Mouse (Mus musculus) olfactory bulb, adult 2 months (tissue): Measurements from ENCODE around the gene Cdk10. TPM values are rescaled to one million over a fixed set of nuclear protein-coding genes. Genes with fewer than 3 reads are reported as not detected.
"Not testable (repeated sequence)": the region's sequence is repeated elsewhere in the genome, so short reads cannot be mapped to it uniquely, and the experiment has no call there.

Source experiments
- H3K27ac ChIP-seq: fragments of 200-500 bp; 2 replicates; pipeline ENCODE4 v1.5.1; 2012; ENCODE audit warnings: low read depth, low read length; ENCODE audit not compliant: insufficient read depth
- H3K4me1 ChIP-seq: fragments of 200-500 bp; 2 replicates; pipeline ENCODE4 v1.6.1; 2012; ENCODE audit warnings: low read length; ENCODE audit not compliant: control insufficient read depth, insufficient read depth
- H3K4me3 ChIP-seq: fragments of 200-500 bp; 2 replicates; pipeline ENCODE4 v1.5.1; 2012; ENCODE audit warnings: mild to moderate bottlenecking, low read depth, low read length, moderate library complexity; ENCODE audit not compliant: insufficient read depth
- CTCF ChIP-seq: fragments of 200-500 bp; IDR thresholded peaks from 2 replicates; pipeline ENCODE4 v1.5.1; 2012; ENCODE audit warnings: low read depth, mild to moderate bottlenecking, low read length, moderate library complexity; ENCODE audit not compliant: insufficient read depth
- POLR2A ChIP-seq: fragments of 200-500 bp; IDR thresholded peaks from 2 replicates; pipeline ENCODE4 v1.6.1; 2012; ENCODE audit warnings: mild to moderate bottlenecking, low read depth, low read length, moderate library complexity; ENCODE audit not compliant: insufficient read depth
- WGBS: fragments of 180-500 bp; shearing (Covaris S2); methylation state at CpG from one replicate; pipeline ENCODE4 v1.1.7; 2018; 5-methylcytosine and 5-hydroxymethylcytosine counted together
- polyA plus RNA-seq: library from polyadenylated mRNA; stranded (reverse); fragments of >200 nt; gene quantifications from 2 replicates; pipeline ENCODE4 v1.2.4, GENCODE M21; 2012; ENCODE audit warnings: low replicate concordance; ENCODE audit not compliant: missing spikeins, insufficient read depth, insufficient read length

The Cdk10 gene
- polyA plus RNA-seq: not detected in 2 replicates

DNA sequence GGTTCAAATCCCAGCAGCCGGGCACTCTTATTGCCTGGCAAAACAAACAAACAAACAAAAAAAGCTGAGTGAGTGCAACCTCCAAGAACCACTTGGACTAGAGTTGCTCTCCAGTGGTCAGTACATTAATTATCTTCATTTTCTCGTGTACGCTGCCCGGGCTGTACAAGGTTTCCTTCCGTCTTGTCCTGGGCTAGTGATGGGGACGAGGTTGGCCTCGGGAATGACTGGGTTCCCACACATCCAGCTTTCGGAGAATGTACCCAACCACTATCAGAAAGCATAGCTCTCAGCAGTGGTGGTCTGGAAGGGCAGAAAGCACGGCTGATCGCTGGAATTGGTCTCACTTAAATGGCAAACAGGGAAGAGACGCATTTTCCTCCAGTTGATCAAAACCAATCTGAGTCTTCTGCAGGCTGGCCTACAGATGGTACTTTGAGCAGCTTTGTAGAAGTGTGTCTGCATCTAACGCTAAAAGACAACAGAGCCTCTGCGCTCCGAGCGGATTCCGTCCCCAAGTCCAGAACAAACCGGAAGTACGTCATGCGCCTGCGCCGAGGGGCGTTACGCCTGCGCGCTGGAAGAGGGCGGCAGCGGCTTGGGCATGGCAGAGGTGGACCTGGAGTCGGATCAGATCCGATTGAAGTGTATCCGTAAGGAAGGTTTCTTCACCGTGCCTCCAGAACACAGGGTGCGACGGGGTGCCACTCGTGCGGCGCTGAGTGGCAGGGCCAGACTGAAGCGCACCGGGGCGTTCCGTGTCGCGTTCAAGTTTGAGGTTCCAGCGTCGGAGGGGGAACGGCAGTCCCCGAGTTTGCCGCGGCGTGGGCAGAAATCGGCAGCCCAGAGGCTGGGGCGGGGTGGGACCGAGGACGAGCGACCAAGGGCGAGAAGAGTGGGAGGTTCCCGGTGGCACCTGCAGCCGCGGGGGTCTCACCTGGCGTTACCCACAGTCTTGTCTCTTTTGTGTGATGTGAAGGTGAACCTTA is at the start of gene Cdk10:
Gene Cdk10 (plus strand): TSS at position 565 of the 989 bp plus-strand sequence.
- TF ChIP-seq CTCF (no peak), POLR2A (peak; percentile 95)
- 2% methylated on average over 59 of the region's 59 CpGs for WGBS

DNA sequence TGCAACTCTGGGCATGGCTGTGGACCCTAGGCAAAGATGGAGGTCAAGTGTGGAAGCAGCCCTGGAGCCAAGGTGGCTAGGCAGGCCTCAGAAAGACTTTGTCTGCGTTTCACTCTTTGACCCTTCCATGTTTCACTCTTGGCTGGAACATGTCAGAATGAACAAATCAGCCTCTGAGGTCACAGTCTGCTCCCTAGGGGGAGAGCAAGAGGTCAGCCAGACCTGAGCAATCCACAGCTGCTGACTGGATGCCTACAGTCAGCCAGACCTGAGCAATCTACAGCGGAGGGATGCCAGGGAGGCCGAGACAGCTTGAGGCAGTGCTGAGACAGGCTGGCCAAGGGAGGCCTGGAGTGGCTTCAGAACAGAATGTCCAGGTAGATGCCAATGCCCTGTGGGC is 43.3 kb upstream of the Cdk10 start:
- no peaks in the 10 kb centered on the region for H3K4me1 ChIP-seq
- no peak overlapping the region for H3K4me3 ChIP-seq
- H3K27ac ChIP-seq: no peak overlapping the region
- no peak for TF ChIP-seq CTCF
- no peak for TF ChIP-seq POLR2A
- 88% methylated on average over 3 of the region's 3 CpGs for WGBS

More for the DNA sequence above, at the start of gene Cdk10:
- H3K4me3 ChIP-seq: peak within 1 kb of the TSS; percentile 65
- peaks cover 3% of the 10 kb centered on the region; the same call in 1 of the 2 replicates for H3K4me1 ChIP-seq
- peak within 1 kb of the TSS; percentile 82 for H3K27ac ChIP-seq

DNA sequence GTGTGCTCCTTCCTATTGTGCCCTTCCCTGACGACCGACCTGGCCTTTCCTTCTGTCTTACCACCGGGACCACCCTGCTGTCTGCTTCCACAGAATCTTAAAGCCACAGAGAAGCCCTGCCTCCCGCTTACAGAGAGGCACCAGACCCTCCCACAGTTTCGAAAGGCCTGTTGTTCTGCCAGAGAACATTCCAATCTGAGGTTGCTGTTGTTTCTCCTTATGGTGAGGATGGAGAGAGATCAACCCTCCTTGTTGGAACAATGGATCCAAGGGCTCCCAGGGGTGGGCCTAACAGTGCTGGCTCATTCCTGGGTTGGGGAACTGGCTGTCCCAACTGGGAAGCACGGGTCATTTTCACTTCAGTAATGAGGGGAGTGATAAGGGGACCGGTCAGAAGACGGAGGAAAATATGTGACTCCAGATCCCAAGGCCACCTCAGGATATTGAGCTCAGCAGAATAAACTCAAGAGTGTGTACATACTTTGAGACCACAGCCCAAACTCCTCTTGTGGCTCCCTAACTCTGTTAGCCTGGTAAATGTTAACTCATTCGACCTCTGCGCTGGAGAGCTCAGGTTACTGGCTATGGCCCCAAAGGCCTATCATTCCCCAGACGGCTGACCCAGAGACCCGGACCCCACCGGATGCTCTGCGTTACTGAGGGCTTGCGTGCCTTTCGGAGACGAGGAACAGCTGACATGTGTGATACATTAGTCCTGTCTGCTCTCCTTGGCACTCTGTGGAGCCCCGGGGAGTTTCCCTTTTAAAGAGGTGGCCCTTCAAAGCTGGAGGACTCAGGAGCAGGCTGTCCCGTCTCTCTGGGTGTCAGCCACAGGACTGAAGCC is 38.9 kb upstream of the Cdk10 start, which contains the start of gene Dpep1:
Gene Dpep1 (plus strand): TSS at position 677 of the 844 bp plus-strand sequence.
- Histone ChIP-seq H3K27ac (no peak within 1 kb of the TSS), H3K4me3 (no peak within 1 kb of the TSS), H3K4me1 (peaks cover 18% of the 10 kb centered on the region)
- 69% methylated on average over 19 of the region's 19 CpGs for WGBS
- TF ChIP-seq POLR2A: no peak
- no peak for TF ChIP-seq CTCF

DNA sequence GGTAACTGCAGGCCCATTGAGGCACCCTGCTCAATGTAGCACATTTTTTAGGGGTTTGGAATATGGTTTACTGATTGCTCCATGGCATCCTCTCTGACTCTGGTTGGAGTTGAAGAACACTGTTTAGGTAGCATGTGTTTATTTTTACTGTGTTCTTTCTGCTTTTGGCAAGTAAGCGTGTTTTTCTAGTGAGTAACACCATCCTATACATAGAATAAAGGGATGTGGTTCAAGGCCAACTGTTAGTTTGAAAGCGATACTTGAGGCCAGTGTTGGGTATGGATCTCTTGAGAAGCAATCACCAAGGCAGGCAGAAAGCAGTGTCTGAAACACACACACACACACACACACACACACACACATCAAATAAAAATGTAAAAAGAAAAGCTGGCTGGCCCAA is 36.6 kb upstream of the Cdk10 start:
- H3K27ac ChIP-seq: no peak overlapping the region
- H3K4me3 ChIP-seq: no peak overlapping the region
- WGBS: 58% methylated on average over 2 of the region's 2 CpGs
- H3K4me1 ChIP-seq: peaks cover 28% of the 10 kb centered on the region
- TF ChIP-seq POLR2A (no peak), CTCF (no peak)

DNA sequence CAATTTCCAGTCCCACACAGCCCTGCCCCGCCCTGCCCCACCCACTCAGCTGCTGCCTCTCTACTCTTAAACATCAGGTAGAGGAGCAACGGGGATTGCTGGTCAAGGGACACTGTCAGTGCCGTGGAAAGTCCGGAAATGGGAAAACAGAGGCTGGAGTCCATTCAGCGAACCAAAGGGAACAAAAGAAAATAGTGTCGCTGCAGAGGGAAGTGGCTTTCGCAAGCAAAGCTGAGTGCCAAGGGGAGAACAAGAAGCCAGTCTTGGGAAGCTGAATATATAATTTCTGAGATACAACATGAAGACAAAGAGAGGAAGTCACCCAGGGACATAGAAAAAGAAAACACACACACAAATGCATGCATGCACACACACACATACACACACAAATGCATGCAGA is 35.8 kb upstream of the Cdk10 start:
- no peak overlapping the region for H3K4me3 ChIP-seq
- H3K4me1 ChIP-seq: peaks cover 31% of the 10 kb centered on the region
- TF ChIP-seq POLR2A: no peak
- TF ChIP-seq CTCF: no peak
- 43% methylated on average over 7 of the region's 7 CpGs for WGBS
- H3K27ac ChIP-seq: no peak overlapping the region

DNA sequence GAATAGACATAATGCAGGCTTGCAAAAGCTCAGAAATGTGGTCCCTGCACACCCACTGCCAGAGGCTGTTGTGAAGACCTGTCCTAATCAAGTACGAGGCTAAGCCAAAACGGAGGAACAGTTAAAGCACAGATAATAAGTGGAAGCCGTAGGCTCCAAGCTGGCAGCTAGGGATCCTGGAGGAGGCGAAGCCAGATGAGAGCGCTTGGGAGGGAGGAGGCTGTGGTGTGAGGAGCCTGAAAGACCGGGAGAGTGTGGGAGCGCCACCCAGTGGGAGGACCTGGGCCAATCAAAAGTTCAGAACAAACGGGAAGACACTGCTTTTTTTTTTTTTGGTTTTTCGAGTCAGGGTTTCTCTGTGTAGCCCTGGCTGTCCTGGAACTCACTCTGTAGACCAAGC is 34.0 kb upstream of the Cdk10 start:
- H3K27ac ChIP-seq: peak overlapping the region; percentile 77; the same call in 1 of the 2 replicates
- peaks cover 31% of the 10 kb centered on the region for H3K4me1 ChIP-seq
- TF ChIP-seq CTCF (peak; percentile 52; the same call in 1 of the 2 replicates), POLR2A (no peak)

DNA sequence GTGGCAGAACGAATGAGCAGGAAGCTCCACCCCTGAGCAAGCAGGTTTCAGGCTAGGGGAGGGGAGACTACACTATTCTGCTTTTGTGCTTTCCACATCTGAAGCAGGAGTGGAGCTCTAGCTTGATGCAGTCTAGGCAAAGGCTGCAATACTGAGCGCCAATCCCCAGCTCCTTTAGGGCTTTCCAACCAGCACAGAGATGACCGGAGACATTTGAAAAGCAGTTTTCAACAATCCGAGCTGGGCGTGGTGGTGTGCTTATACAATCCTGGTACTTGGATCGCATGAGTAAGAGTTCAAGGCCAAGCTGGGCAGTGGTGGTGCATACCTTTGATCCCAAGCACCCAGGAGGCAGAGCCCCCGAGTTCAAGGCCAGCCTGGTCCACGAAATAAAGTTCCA is 32.7 kb upstream of the Cdk10 start:
- H3K4me1 ChIP-seq: peaks cover 31% of the 10 kb centered on the region
- no peak for TF ChIP-seq CTCF
- no peak for TF ChIP-seq POLR2A
- peak overlapping the region; percentile 80 for H3K27ac ChIP-seq
- no peak overlapping the region for H3K4me3 ChIP-seq
- 57% methylated on average over 8 of the region's 8 CpGs for WGBS

More for the DNA sequence above, 34.0 kb upstream of the Cdk10 start:
- 1% methylated on average over 9 of the region's 9 CpGs for WGBS
- no peak overlapping the region for H3K4me3 ChIP-seq

DNA sequence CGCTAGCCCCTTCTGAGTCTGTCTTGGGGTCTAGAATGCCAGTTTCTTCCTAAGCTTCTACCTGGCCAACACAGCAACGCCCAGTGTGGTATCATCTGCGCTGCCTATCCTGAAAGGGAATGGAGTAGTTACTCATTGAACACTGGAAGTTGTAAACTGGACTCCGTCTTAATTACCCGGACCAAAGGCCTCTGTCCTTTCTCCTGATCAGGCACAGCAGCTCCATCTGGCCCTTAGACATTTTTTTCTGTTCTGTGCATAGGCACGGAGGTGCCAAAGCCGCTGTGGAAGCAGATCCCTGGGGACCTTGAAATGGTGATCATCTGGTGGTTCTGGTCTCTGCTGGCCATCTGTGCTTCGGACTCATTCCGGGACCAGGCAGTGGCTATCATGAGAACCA is 30.9 kb upstream of the Cdk10 start:
- H3K27ac ChIP-seq: no peak overlapping the region
- no peak overlapping the region for H3K4me3 ChIP-seq
- 94% methylated on average over 9 of the region's 9 CpGs for WGBS
- peaks cover 24% of the 10 kb centered on the region for H3K4me1 ChIP-seq
- TF ChIP-seq POLR2A (no peak), CTCF (no peak)

DNA sequence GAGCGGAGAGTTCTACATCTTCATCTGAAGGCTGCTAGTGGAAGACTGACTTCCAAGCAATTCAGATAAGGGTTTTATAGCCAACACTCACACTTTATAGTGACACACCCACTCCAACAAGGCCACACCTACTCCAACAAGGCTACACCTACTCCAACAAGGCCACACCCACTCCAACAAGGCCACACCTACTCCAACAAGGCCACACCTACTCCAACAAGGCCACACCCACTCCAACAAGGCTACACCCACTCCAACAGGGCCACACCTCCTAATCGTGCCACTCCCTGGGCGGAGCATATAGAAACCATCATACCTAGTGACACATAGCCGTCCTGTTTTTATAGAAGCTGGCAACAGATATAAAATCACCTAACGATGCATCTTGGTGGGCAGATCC is 27.6 kb upstream of the Cdk10 start:
- not testable (repeated sequence) for H3K4me3 ChIP-seq, H3K27ac ChIP-seq, H3K4me1 ChIP-seq
- WGBS: 84% methylated on average over 5 of the region's 5 CpGs
